Mouse (Mus musculus) liver (tissue): ENCODE measurements around the gene Rai2.
"Not testable (repeated sequence)": the region's sequence is repeated elsewhere in the genome, so short reads cannot be mapped to it uniquely, and the experiment has no call there.

Experiments
- DNase-seq: peaks from one replicate; pipeline ENCODE4 v3.0.0-alpha.2; 2020; ENCODE audit warnings: mixed read lengths

The Rai2 gene

GRCm38 (mm10) chrX:161716865-161717763 lies at the start of gene Rai2:
Gene Rai2 (plus strand): TSS chrX:161717069.
- peak; percentile 16 for DNase-seq

GRCm38 (mm10) chrX:161689336-161689735 lies 27.5 kb upstream of the Rai2 start:
- DNase-seq, result no peak

GRCm38 (mm10) chrX:161716503-161716864 lies 385 bp upstream of the Rai2 start:
- no peak for DNase-seq

- no peak for DNase-seq
These were observed 1.0 kb downstream of the Rai2 start for GRCm38 (mm10) chrX:161717764-161718382.

GRCm38 (mm10) chrX:161718548-161718947 lies 1.7 kb downstream of the Rai2 start:
- DNase-seq, result no peak

- no peak for DNase-seq
These were observed 4.2 kb downstream of the Rai2 start for GRCm38 (mm10) chrX:161721082-161721481.

- no peak for DNase-seq
These were observed 6.5 kb downstream of the Rai2 start for GRCm38 (mm10) chrX:161723391-161723808.

- no peak for DNase-seq
These were observed 9.4 kb downstream of the Rai2 start for GRCm38 (mm10) chrX:161726257-161726656.

GRCm38 (mm10) chrX:161728507-161728906 lies 11.6 kb downstream of the Rai2 start:
- no peak for DNase-seq

- no peak for DNase-seq
These were observed 13.2 kb downstream of the Rai2 start for GRCm38 (mm10) chrX:161730026-161730425.

GRCm38 (mm10) chrX:161731859-161732258 lies 15.0 kb downstream of the Rai2 start:
- DNase-seq, result no peak

- no peak for DNase-seq
These were observed 16.9 kb downstream of the Rai2 start for GRCm38 (mm10) chrX:161733581-161734309.

- DNase-seq, result no peak
These were observed 17.4 kb downstream of the Rai2 start for GRCm38 (mm10) chrX:161734310-161734676.

- DNase-seq, result no peak
These were observed 22.5 kb downstream of the Rai2 start for GRCm38 (mm10) chrX:161739374-161739773.

GRCm38 (mm10) chrX:161743080-161743479 lies 26.2 kb downstream of the Rai2 start:
- DNase-seq, result no peak

GRCm38 (mm10) chrX:161745296-161745695 lies 28.4 kb downstream of the Rai2 start:
- no peak for DNase-seq

GRCm38 (mm10) chrX:161747337-161747736 lies 30.5 kb downstream of the Rai2 start:
- no peak for DNase-seq

- DNase-seq, result no peak
These were observed 36.6 kb downstream of the Rai2 start for GRCm38 (mm10) chrX:161753514-161753913.

GRCm38 (mm10) chrX:161776321-161776962 lies 59.6 kb downstream of the Rai2 start:
- no peak for DNase-seq

- no peak for DNase-seq
These were observed 63.6 kb downstream of the Rai2 start for GRCm38 (mm10) chrX:161780321-161781034.

- no peak for DNase-seq
These were observed 73.3 kb downstream of the Rai2 start for GRCm38 (mm10) chrX:161790182-161790581.

- DNase-seq, result not testable (repeated sequence)
These were observed 109.3 kb downstream of the Rai2 start for GRCm38 (mm10) chrX:161826186-161826585.
